Mouse (Mus musculus) heart, adult 2 months (tissue): ENCODE results near the gene H2afx. TPM values are rescaled to one million over a fixed set of nuclear protein-coding genes. Genes with fewer than 3 reads are reported as not detected.

Source experiments
- DNase-seq, 2 experiments: peaks; one replicate each; pipeline ENCODE4 v3.0.0; 2021
- H3K27ac ChIP-seq: fragments of 200-600 bp; 2 replicates; pipeline ENCODE4 v1.8.1; 2022
- H3K27me3 ChIP-seq: fragments of 200-500 bp; 2 replicates; pipeline ENCODE4 v1.6.1; 2012; ENCODE audit warnings: mild to moderate bottlenecking, low read length, inconsistent platforms, mixed read lengths; ENCODE audit not compliant: control insufficient read depth, insufficient read depth
- H3K36me3 ChIP-seq: fragments of 200-500 bp; 2 replicates; pipeline ENCODE4 v1.6.1; 2012; ENCODE audit warnings: low read length, inconsistent platforms; ENCODE audit not compliant: control insufficient read depth, insufficient read depth
- H3K4me1 ChIP-seq: fragments of 200-500 bp; 2 replicates; pipeline ENCODE4 v1.6.1; 2011; ENCODE audit warnings: low read length; ENCODE audit not compliant: control insufficient read depth, insufficient read depth
- H3K4me3 ChIP-seq: fragments of 200-600 bp; 2 replicates; pipeline ENCODE4 v1.8.1; 2022
- H3K79me2 ChIP-seq: fragments of 200-500 bp; replicated peaks from 2 replicates; pipeline ENCODE4 v1.6.1; 2012; ENCODE audit warnings: mild to moderate bottlenecking, inconsistent platforms, low read length, moderate library complexity, mixed read lengths; ENCODE audit not compliant: control insufficient read depth, insufficient read depth
- H3K9ac ChIP-seq: fragments of 200-500 bp; 2 replicates; pipeline ENCODE4 v1.6.1; 2012; ENCODE audit warnings: low read depth, mild to moderate bottlenecking, control low read depth, inconsistent platforms, low read length, mixed read lengths
- CTCF ChIP-seq: fragments of 200-600 bp; IDR thresholded peaks from 2 replicates; pipeline ENCODE4 v1.8.1; 2022; ENCODE audit warnings: antibody characterized with exemption, mild to moderate bottlenecking, moderate library complexity
- EP300 ChIP-seq: fragments of 200-500 bp; IDR thresholded peaks from 2 replicates; pipeline ENCODE4 v1.6.1; 2011; ENCODE audit warnings: low read depth, low read length, control low read depth; ENCODE audit not compliant: insufficient read depth
- POLR2A ChIP-seq: fragments of 200-500 bp; IDR thresholded peaks from 2 replicates; pipeline ENCODE4 v1.6.1; 2011; ENCODE audit warnings: mild to moderate bottlenecking, low read depth, low read length, control low read depth; ENCODE audit not compliant: insufficient read depth
- WGBS: fragments of 180-500 bp; shearing (Covaris S2); methylation state at CpG from one replicate; pipeline ENCODE4 v1.1.7; 2018; 5-methylcytosine and 5-hydroxymethylcytosine counted together
- intact Hi-C: fragments of 180-260 bp; cut with DNase I; formaldehyde crosslinking; loops from one replicate; pipeline ENCODE4 v1.15.1; 2025
- polyA plus RNA-seq: library from polyadenylated mRNA; depleted of rRNA; stranded (reverse); fragments of >200 nt; gene quantifications from 2 replicates; pipeline ENCODE4 v1.2.3, GENCODE M21; 2012
- total RNA-seq, 2 experiments: library from RNA; stranded (reverse); gene quantifications; 2 replicates each; pipeline ENCODE4 v1.2.3; 2021

Gene H2afx
- total and polyA plus RNA-seq, 3 experiments: 12.8 to 14.2 (median 12.8) TPM

DNA sequence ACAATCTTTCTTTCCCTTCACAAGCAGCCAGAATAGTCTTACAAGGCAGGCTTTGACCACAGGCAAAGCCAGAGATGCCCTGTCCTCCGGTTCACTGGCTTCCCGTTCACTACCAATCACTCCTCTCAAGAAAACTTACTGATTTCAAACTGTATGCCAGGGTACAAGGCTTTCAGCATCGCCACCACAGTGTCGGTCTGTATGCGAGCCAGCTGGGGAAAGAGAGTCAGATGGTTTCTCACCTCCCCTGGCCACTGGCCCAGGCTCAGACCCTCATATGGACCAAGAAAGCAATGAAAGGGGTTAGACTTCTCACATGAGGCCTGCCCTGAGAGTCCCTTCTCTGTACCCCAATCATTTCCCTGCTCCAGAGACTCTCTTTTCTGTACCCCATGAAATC, 7.0 kb downstream of the H2afx start:
- no peak for DNase-seq
- H3K27me3 ChIP-seq: no peaks in the 10 kb centered on the region
- H3K27ac ChIP-seq: no peak overlapping the region
- intact Hi-C loops: loop anchor here (5.0 kb wide), 2 partner anchors 34 to 94 kb away; partner anchors contain the start of gene Hinfp
- H3K9ac ChIP-seq: no peak overlapping the region
- WGBS: 90% methylated on average over 5 of the region's 5 CpGs
- H3K36me3 ChIP-seq: no peaks in the 10 kb centered on the region
- H3K4me3 ChIP-seq: no peak overlapping the region
- TF ChIP-seq CTCF (no peak), EP300 (no peak), POLR2A (no peak)
- peaks cover 2% of the 10 kb centered on the region; the same call in 1 of the 2 replicates for H3K79me2 ChIP-seq
- peaks cover 3% of the 10 kb centered on the region for H3K4me1 ChIP-seq

DNA sequence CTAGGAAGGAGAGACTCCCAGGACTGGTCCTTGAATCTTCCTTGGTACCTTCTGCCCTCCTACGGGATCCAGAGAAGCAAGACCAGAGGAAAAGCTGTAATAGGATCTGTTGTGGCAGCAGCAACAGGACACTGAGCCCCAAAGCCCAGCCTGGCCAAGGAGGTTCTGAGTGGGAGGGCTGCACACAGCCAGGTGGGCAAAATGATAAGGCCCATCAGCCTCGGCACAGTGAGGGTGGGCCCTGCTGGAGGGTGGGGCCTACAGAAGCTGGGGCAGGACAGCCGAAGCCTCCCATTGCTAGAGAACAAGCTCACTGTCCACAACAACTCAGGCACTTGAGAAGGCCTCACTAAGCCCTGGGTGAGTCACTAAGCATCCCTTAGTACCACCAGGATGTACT, 7.7 kb downstream of the H2afx start:
- 45% methylated on average over 3 of the region's 3 CpGs for WGBS
- H3K27me3 ChIP-seq: no peaks in the 10 kb centered on the region
- H3K9ac ChIP-seq: no peak overlapping the region
- H3K36me3 ChIP-seq: no peaks in the 10 kb centered on the region
- H3K4me1 ChIP-seq: peaks cover 3% of the 10 kb centered on the region
- H3K27ac ChIP-seq: 0 out of 2 replicates have a peak overlapping the region, but pooled peaks have one; percentile 100
- H3K4me3 ChIP-seq: no peak overlapping the region
- peaks cover 2% of the 10 kb centered on the region; the same call in 1 of the 2 replicates for H3K79me2 ChIP-seq
- intact Hi-C loops: loop anchor here (5.0 kb wide), 2 partner anchors 35 to 95 kb away; partner anchors contain the start of gene Hinfp
- DNase-seq: no peak
- no peak for TF ChIP-seq CTCF
- no peak for TF ChIP-seq POLR2A
- TF ChIP-seq EP300: no peak

- intact Hi-C loops: loop anchor here (5.0 kb wide), 2 partner anchors 35 to 95 kb away; partner anchors contain the start of gene Hinfp
- H3K4me1 ChIP-seq: peaks cover 3% of the 10 kb centered on the region
- no peak overlapping the region; the same call in 1 of the 2 replicates for H3K4me3 ChIP-seq
- no peaks in the 10 kb centered on the region for H3K36me3 ChIP-seq
- H3K79me2 ChIP-seq: no peaks in the 10 kb centered on the region
- no peaks in the 10 kb centered on the region for H3K27me3 ChIP-seq
- DNase-seq: no peak
- WGBS: 81% methylated on average over 1 of the region's 1 CpGs
- peak overlapping the region; percentile 100 for H3K27ac ChIP-seq
- no peak overlapping the region for H3K9ac ChIP-seq
- TF ChIP-seq POLR2A (no peak), EP300 (no peak), CTCF (no peak)
Measured at GRCm38 (mm10) chr9:44342605-44343004, 8.1 kb downstream of the H2afx start.

DNA sequence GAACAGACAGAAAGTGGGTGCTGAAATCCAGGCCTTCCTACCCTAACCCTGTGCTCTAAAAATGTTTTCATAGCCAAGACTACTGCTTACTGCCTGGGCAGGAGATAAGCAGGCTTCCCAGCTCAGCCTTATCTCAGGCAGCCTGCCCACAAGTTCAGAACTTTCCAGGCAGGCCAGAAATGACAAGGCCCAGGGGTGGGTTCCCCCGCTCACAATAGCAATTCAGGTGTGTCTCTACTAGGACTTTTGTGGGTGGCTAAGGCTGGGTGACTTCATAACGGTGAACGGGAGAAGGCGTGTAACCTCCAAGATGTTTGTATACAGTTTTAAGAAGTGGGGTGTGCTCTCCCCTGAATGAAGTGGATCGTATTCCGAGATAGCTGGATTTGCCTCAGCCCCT, 8.8 kb downstream of the H2afx start:
- WGBS: 2% methylated on average over 6 of the region's 6 CpGs
- Histone ChIP-seq H3K36me3 (no peaks in the 10 kb centered on the region), H3K27ac (peak overlapping the region; percentile 100), H3K79me2 (no peaks in the 10 kb centered on the region), H3K9ac (peak overlapping the region; percentile 72), H3K4me1 (peaks cover 3% of the 10 kb centered on the region), H3K27me3 (no peaks in the 10 kb centered on the region), H3K4me3 (peak overlapping the region; percentile 97)
- no peak for TF ChIP-seq POLR2A
- peak; percentile 58 to 69 for DNase-seq
- intact Hi-C loops: loop anchor here (5.0 kb wide), 2 partner anchors 36 to 96 kb away; partner anchors contain the start of gene Hinfp

DNA sequence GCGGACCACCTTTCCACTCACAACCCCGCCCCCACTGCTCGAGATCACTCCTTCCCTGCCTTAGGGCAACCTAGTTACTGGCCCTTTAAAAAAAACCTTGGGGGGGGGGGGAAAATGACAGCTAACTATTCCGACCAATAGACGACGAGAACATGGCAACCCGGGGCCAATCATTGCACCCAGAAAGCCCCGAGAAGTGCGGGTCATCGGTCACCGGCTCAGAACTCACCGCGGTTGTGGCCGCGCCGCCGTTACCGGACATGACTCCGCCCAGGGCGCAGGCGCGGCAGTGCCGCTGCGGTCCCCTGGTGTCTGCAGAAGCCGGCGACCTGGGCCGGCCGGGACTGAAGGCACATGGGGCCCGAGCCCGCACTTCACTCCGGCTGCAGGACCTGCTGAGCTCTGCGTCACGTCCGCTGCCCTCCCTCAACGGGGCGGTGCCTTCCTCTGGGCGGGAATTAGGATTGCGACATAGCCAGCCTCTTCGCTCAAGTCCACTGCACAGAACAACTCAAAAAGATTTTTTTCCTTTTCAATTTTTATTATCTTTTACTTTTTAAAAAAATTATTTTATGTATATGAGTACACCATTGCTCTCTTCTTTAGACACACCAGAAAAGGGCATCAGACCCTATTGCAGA, 9.4 kb downstream of the H2afx start, which contains the start of gene Hmbs:
Gene Hmbs, minus strand, starts transcription at position 448 of the 641 bp plus-strand sequence.
- no peaks in the 10 kb centered on the region for H3K27me3 ChIP-seq
- intact Hi-C loops: loop anchor here (5.0 kb wide), 2 partner anchors 37 to 97 kb away; partner anchors contain the start of gene Hinfp
- no peaks in the 10 kb centered on the region for H3K36me3 ChIP-seq
- peak; percentile 69 for TF ChIP-seq POLR2A
- 0 out of 2 replicates have a peak, but pooled peaks have one; percentile 61 for TF ChIP-seq EP300
- no peak for TF ChIP-seq CTCF
- H3K27ac ChIP-seq: peak within 1 kb of the TSS; percentile 100
- peak within 1 kb of the TSS; percentile 85 for H3K9ac ChIP-seq
- no peaks in the 10 kb centered on the region for H3K79me2 ChIP-seq
- WGBS: under 1% methylated on average over 39 of the region's 39 CpGs
- peak; percentile 96 to 97 for DNase-seq
- peak within 1 kb of the TSS; percentile 97 for H3K4me3 ChIP-seq
- H3K4me1 ChIP-seq: peaks cover 3% of the 10 kb centered on the region
